Mouse (Mus musculus): ENCODE measurements around the gene Rgmb. TPM values are rescaled to one million over a fixed set of nuclear protein-coding genes. Genes with fewer than 3 reads are reported as not detected.

Gene Rgmb
- polyA plus RNA-seq, 2 experiments = 0.54 to 0.74 TPM

GRCm38 (mm10) chr17:15818372-15818771, 12.5 kb downstream of the Rgmb start:
- no peak for ATAC-seq (ENCODE audit: insufficient read depth)

GRCm38 (mm10) chr17:15817634-15818033, 13.2 kb downstream of the Rgmb start:
- no peak for DNase-seq (ENCODE audit: low read depth in 3 of 3, low spot score in 3 of 3)
- H3K4me3 ChIP-seq (ENCODE audit: insufficient read depth in 1 of 2, low read depth in 2 of 2, low read length in 2 of 2) = no peak overlapping the region
- H3K27me3 ChIP-seq (ENCODE audit: control insufficient read depth, insufficient read depth, low read length) = no peaks in the 10 kb centered on the region
- 66% methylated on average over 2 of the region's 2 CpGs for WGBS (ENCODE audit: insufficient replicate concordance)
- no peaks in the 10 kb centered on the region for H3K9me3 ChIP-seq (ENCODE audit: control insufficient read depth, low read length)
- H3K4me1 ChIP-seq (replicated peaks; ENCODE audit: control insufficient read depth in 2 of 2, insufficient read depth in 2 of 2, low read length in 1 of 2) = no peaks in the 10 kb centered on the region
- H3K27ac ChIP-seq = no peak overlapping the region
- H3K4me2 ChIP-seq (ENCODE audit: low read depth) = no peak overlapping the region
- no peak for TF ChIP-seq CTCF (IDR thresholded peaks at IDR 0.05; ENCODE audit: low read depth)
- no peak for ATAC-seq (ENCODE audit: insufficient read depth)
- H3K9ac ChIP-seq (replicated peaks) = no peak overlapping the region
- H3K36me3 ChIP-seq (replicated peaks; ENCODE audit: control insufficient read depth, insufficient read depth, low read depth) = no peaks in the 10 kb centered on the region

More at GRCm38 (mm10) chr17:15818372-15818771, 12.5 kb downstream of the Rgmb start:
- no peaks in the 10 kb centered on the region for H3K27me3 ChIP-seq (ENCODE audit: control insufficient read depth, insufficient read depth, low read length)
- no peak for DNase-seq (ENCODE audit: low read depth in 3 of 3, low spot score in 3 of 3)
- H3K4me3 ChIP-seq (ENCODE audit: insufficient read depth in 1 of 2, low read depth in 2 of 2, low read length in 2 of 2) = no peak overlapping the region
- H3K4me2 ChIP-seq (ENCODE audit: low read depth) = no peak overlapping the region
- H3K36me3 ChIP-seq (replicated peaks; ENCODE audit: control insufficient read depth, insufficient read depth, low read depth) = no peaks in the 10 kb centered on the region
- no peaks in the 10 kb centered on the region for H3K9me3 ChIP-seq (ENCODE audit: control insufficient read depth, low read length)
- H3K9ac ChIP-seq (replicated peaks) = no peak overlapping the region
- WGBS (ENCODE audit: insufficient replicate concordance) = 63% methylated on average over 8 of the region's 8 CpGs
- TF ChIP-seq CTCF (IDR thresholded peaks at IDR 0.05; ENCODE audit: low read depth) (no peak), EP300 (IDR thresholded peaks at IDR 0.05; ENCODE audit: low read depth) (no peak)
- H3K4me1 ChIP-seq (replicated peaks; ENCODE audit: control insufficient read depth in 2 of 2, insufficient read depth in 2 of 2, low read length in 1 of 2) = no peaks in the 10 kb centered on the region
- no peak overlapping the region for H3K27ac ChIP-seq

GRCm38 (mm10) chr17:15817096-15817450, 13.8 kb downstream of the Rgmb start:
- TF ChIP-seq CTCF (IDR thresholded peaks at IDR 0.05; ENCODE audit: low read depth) = no peak
- TF ChIP-seq EP300 (IDR thresholded peaks at IDR 0.05; ENCODE audit: low read depth) = no peak
- Histone ChIP-seq H3K9me3 (ENCODE audit: control insufficient read depth, low read length) (no peaks in the 10 kb centered on the region), H3K4me2 (ENCODE audit: low read depth) (no peak overlapping the region), H3K4me3 (ENCODE audit: insufficient read depth in 1 of 2, low read depth in 2 of 2, low read length in 2 of 2) (no peak overlapping the region), H3K4me1 (replicated peaks; ENCODE audit: control insufficient read depth in 2 of 2, insufficient read depth in 2 of 2, low read length in 1 of 2) (no peaks in the 10 kb centered on the region; a peak in 1 of 4 replicates), H3K9ac (replicated peaks) (no peak overlapping the region), H3K27me3 (ENCODE audit: control insufficient read depth, insufficient read depth, low read length) (no peaks in the 10 kb centered on the region), H3K27ac (no peak overlapping the region), H3K36me3 (replicated peaks; ENCODE audit: control insufficient read depth, insufficient read depth, low read depth) (no peaks in the 10 kb centered on the region)
- WGBS (ENCODE audit: insufficient replicate concordance) = 62% methylated on average over 5 of the region's 5 CpGs
- no peak for DNase-seq (ENCODE audit: low read depth in 3 of 3, low spot score in 3 of 3)
- no peak for ATAC-seq (ENCODE audit: insufficient read depth)

- H3K36me3 ChIP-seq (replicated peaks; ENCODE audit: control insufficient read depth, insufficient read depth, low read depth) = no peaks in the 10 kb centered on the region
- TF ChIP-seq CTCF (IDR thresholded peaks at IDR 0.05; ENCODE audit: low read depth) (no peak), EP300 (IDR thresholded peaks at IDR 0.05; ENCODE audit: low read depth) (no peak)
- ATAC-seq (ENCODE audit: insufficient read depth) (no peak), DNase-seq (ENCODE audit: low read depth in 3 of 3, low spot score in 3 of 3) (no peak)
- H3K4me3 ChIP-seq (ENCODE audit: insufficient read depth in 1 of 2, low read depth in 2 of 2, low read length in 2 of 2) = no peak overlapping the region
- H3K9ac ChIP-seq (replicated peaks) = no peak overlapping the region
- H3K9me3 ChIP-seq (ENCODE audit: control insufficient read depth, low read length) = no peaks in the 10 kb centered on the region
- no peaks in the 10 kb centered on the region for H3K27me3 ChIP-seq (ENCODE audit: control insufficient read depth, insufficient read depth, low read length)
- H3K4me2 ChIP-seq (ENCODE audit: low read depth) = no peak overlapping the region
- WGBS (ENCODE audit: insufficient replicate concordance) = 65% methylated on average over 10 of the region's 11 CpGs
- H3K4me1 ChIP-seq (replicated peaks; ENCODE audit: control insufficient read depth in 2 of 2, insufficient read depth in 2 of 2, low read length in 1 of 2) = no peaks in the 10 kb centered on the region; a peak in 1 of 4 replicates
- no peak overlapping the region for H3K27ac ChIP-seq
Measured at GRCm38 (mm10) chr17:15816379-15817095, 14.3 kb downstream of the Rgmb start.

GRCm38 (mm10) chr17:15815312-15816018, 15.4 kb downstream of the Rgmb start:
- no peak for DNase-seq (ENCODE audit: low read depth in 3 of 3, low spot score in 3 of 3)
- Histone ChIP-seq H3K4me2 (ENCODE audit: low read depth) (no peak overlapping the region), H3K27me3 (ENCODE audit: control insufficient read depth, insufficient read depth, low read length) (no peaks in the 10 kb centered on the region), H3K27ac (no peak overlapping the region), H3K9ac (replicated peaks) (no peak overlapping the region), H3K36me3 (replicated peaks; ENCODE audit: control insufficient read depth, insufficient read depth, low read depth) (no peaks in the 10 kb centered on the region), H3K4me1 (replicated peaks; ENCODE audit: control insufficient read depth in 2 of 2, insufficient read depth in 2 of 2, low read length in 1 of 2) (no peaks in the 10 kb centered on the region; a peak in 1 of 4 replicates), H3K9me3 (ENCODE audit: control insufficient read depth, low read length) (no peaks in the 10 kb centered on the region), H3K4me3 (ENCODE audit: insufficient read depth in 1 of 2, low read depth in 2 of 2, low read length in 2 of 2) (no peak overlapping the region)
- TF ChIP-seq CTCF (IDR thresholded peaks at IDR 0.05; ENCODE audit: low read depth) = no peak
- TF ChIP-seq EP300 (IDR thresholded peaks at IDR 0.05; ENCODE audit: low read depth) = no peak
- no peak for ATAC-seq (ENCODE audit: insufficient read depth)
- WGBS (ENCODE audit: insufficient replicate concordance) = 64% methylated on average over 10 of the region's 10 CpGs

Data from liver, embryonic 14.5 days (tissue).